Mouse (Mus musculus): ENCODE results near the gene Fnbp1l. TPM values are rescaled to one million over a fixed set of nuclear protein-coding genes. Genes with fewer than 3 reads are reported as not detected.

Fnbp1l gene
- polyA plus RNA-seq, 2 experiments = 47.5 to 80.4 TPM

- Histone ChIP-seq H3K36me3 (ENCODE audit: control insufficient read depth, insufficient read depth, low read length) (no peaks in the 10 kb centered on the region; the same call in 1 of the 2 replicates), H3K9me3 (ENCODE audit: control insufficient read depth, low read length) (0 out of 2 replicates have a peak, but pooled peaks cover 5% of the 10 kb centered on the region), H3K4me1 (ENCODE audit: control insufficient read depth, insufficient read depth, low read length) (no peaks in the 10 kb centered on the region), H3K9ac (ENCODE audit: low read depth, low read length, severe bottlenecking) (no peak overlapping the region), H3K27ac (replicated peaks; ENCODE audit: low read depth, low read length) (no peak overlapping the region), H3K27me3 (ENCODE audit: control insufficient read depth, insufficient read depth, low read length) (no peaks in the 10 kb centered on the region), H3K4me3 (replicated peaks; ENCODE audit: low read length) (no peak overlapping the region), H3K4me2 (replicated peaks; ENCODE audit: low read depth, low read length, severe bottlenecking) (no peak overlapping the region)
- DNase-seq (ENCODE audit: low spot score) (no peak), ATAC-seq (ENCODE audit: low FRiP score, low read depth) (no peak)
- TF ChIP-seq POLR2A (IDR thresholded peaks at IDR 0.05; ENCODE audit: borderline replicate concordance, extremely low read depth, insufficient read depth, insufficient read length) = no peak
- 89% methylated on average over 3 of the region's 3 CpGs for WGBS
Measured at GRCm38 (mm10) chr3:122528477-122528876, 91.0 kb downstream of the Fnbp1l start.

GRCm38 (mm10) chr3:122521294-122521693 lies 98.2 kb downstream of the Fnbp1l start:
- H3K36me3 ChIP-seq (ENCODE audit: control insufficient read depth, insufficient read depth, low read length) = no peaks in the 10 kb centered on the region; the same call in 1 of the 2 replicates
- no peak for ATAC-seq (ENCODE audit: low FRiP score, low read depth)
- 28% methylated on average over 1 of the region's 1 CpGs for WGBS
- no peak overlapping the region for H3K4me2 ChIP-seq (replicated peaks; ENCODE audit: low read depth, low read length, severe bottlenecking)
- H3K4me3 ChIP-seq (replicated peaks; ENCODE audit: low read length) = no peak overlapping the region
- H3K9ac ChIP-seq (ENCODE audit: low read depth, low read length, severe bottlenecking) = no peak overlapping the region
- H3K4me1 ChIP-seq (ENCODE audit: control insufficient read depth, insufficient read depth, low read length) = peaks cover 43% of the 10 kb centered on the region
- no peaks in the 10 kb centered on the region; the same call in 1 of the 2 replicates for H3K27me3 ChIP-seq (ENCODE audit: control insufficient read depth, insufficient read depth, low read length)
- no peak for TF ChIP-seq POLR2A (IDR thresholded peaks at IDR 0.05; ENCODE audit: borderline replicate concordance, extremely low read depth, insufficient read depth, insufficient read length)
- H3K27ac ChIP-seq (replicated peaks; ENCODE audit: low read depth, low read length) = no peak overlapping the region
- H3K9me3 ChIP-seq (ENCODE audit: control insufficient read depth, low read length) = no peaks in the 10 kb centered on the region
- no peak for DNase-seq (ENCODE audit: low spot score)

GRCm38 (mm10) chr3:122520875-122521274 lies 98.6 kb downstream of the Fnbp1l start:
- Histone ChIP-seq H3K36me3 (ENCODE audit: control insufficient read depth, insufficient read depth, low read length) (no peaks in the 10 kb centered on the region), H3K9ac (ENCODE audit: low read depth, low read length, severe bottlenecking) (no peak overlapping the region), H3K9me3 (ENCODE audit: control insufficient read depth, low read length) (no peaks in the 10 kb centered on the region), H3K4me3 (replicated peaks; ENCODE audit: low read length) (no peak overlapping the region), H3K4me2 (replicated peaks; ENCODE audit: low read depth, low read length, severe bottlenecking) (no peak overlapping the region), H3K4me1 (ENCODE audit: control insufficient read depth, insufficient read depth, low read length) (peaks cover 45% of the 10 kb centered on the region), H3K27me3 (ENCODE audit: control insufficient read depth, insufficient read depth, low read length) (no peaks in the 10 kb centered on the region; the same call in 1 of the 2 replicates), H3K27ac (replicated peaks; ENCODE audit: low read depth, low read length) (no peak overlapping the region)
- TF ChIP-seq POLR2A (IDR thresholded peaks at IDR 0.05; ENCODE audit: borderline replicate concordance, extremely low read depth, insufficient read depth, insufficient read length) = no peak
- ATAC-seq (ENCODE audit: low FRiP score, low read depth) (no peak), DNase-seq (ENCODE audit: low spot score) (no peak)
- 79% methylated on average over 4 of the region's 4 CpGs for WGBS

- WGBS = 57% methylated on average over 3 of the region's 3 CpGs
- no peak overlapping the region for H3K27ac ChIP-seq (replicated peaks; ENCODE audit: low read depth, low read length)
- no peak for ATAC-seq (ENCODE audit: low FRiP score, low read depth)
- no peak for DNase-seq (ENCODE audit: low spot score)
- no peaks in the 10 kb centered on the region for H3K36me3 ChIP-seq (ENCODE audit: control insufficient read depth, insufficient read depth, low read length)
- no peak overlapping the region for H3K4me3 ChIP-seq (replicated peaks; ENCODE audit: low read length)
- no peaks in the 10 kb centered on the region; the same call in 1 of the 2 replicates for H3K27me3 ChIP-seq (ENCODE audit: control insufficient read depth, insufficient read depth, low read length)
- H3K9ac ChIP-seq (ENCODE audit: low read depth, low read length, severe bottlenecking) = no peak overlapping the region
- no peaks in the 10 kb centered on the region for H3K9me3 ChIP-seq (ENCODE audit: control insufficient read depth, low read length)
- TF ChIP-seq POLR2A (IDR thresholded peaks at IDR 0.05; ENCODE audit: borderline replicate concordance, extremely low read depth, insufficient read depth, insufficient read length) = no peak
- no peak overlapping the region for H3K4me2 ChIP-seq (replicated peaks; ENCODE audit: low read depth, low read length, severe bottlenecking)
- H3K4me1 ChIP-seq (ENCODE audit: control insufficient read depth, insufficient read depth, low read length) = peaks cover 50% of the 10 kb centered on the region
Measured at GRCm38 (mm10) chr3:122520365-122520764, 99.2 kb downstream of the Fnbp1l start.

GRCm38 (mm10) chr3:122519082-122519481 lies 100.4 kb downstream of the Fnbp1l start:
- Histone ChIP-seq H3K27ac (replicated peaks; ENCODE audit: low read depth, low read length) (no peak overlapping the region), H3K36me3 (ENCODE audit: control insufficient read depth, insufficient read depth, low read length) (no peaks in the 10 kb centered on the region), H3K27me3 (ENCODE audit: control insufficient read depth, insufficient read depth, low read length) (no peaks in the 10 kb centered on the region; the same call in 1 of the 2 replicates), H3K4me2 (replicated peaks; ENCODE audit: low read depth, low read length, severe bottlenecking) (peak overlapping the region; percentile 24; the same call in 1 of the 2 replicates), H3K4me1 (ENCODE audit: control insufficient read depth, insufficient read depth, low read length) (peaks cover 55% of the 10 kb centered on the region), H3K4me3 (replicated peaks; ENCODE audit: low read length) (no peak overlapping the region; the same call in 1 of the 2 replicates), H3K9ac (ENCODE audit: low read depth, low read length, severe bottlenecking) (no peak overlapping the region), H3K9me3 (ENCODE audit: control insufficient read depth, low read length) (no peaks in the 10 kb centered on the region)
- whole genome bisulfite sequencing = 19% methylated on average over 13 of the region's 13 CpGs
- ATAC-seq (ENCODE audit: low FRiP score, low read depth) = no peak
- DNase-seq (ENCODE audit: low spot score) = peak; percentile 37
- TF ChIP-seq POLR2A (IDR thresholded peaks at IDR 0.05; ENCODE audit: borderline replicate concordance, extremely low read depth, insufficient read depth, insufficient read length) = no peak
